Mouse (Mus musculus): ENCODE measurements around the gene Kcng4.

Kcng4 gene

GRCm38 (mm10) chr8:119639798-119640197 lies 4.3 kb upstream of the Kcng4 start:
- DNase-seq, result no peak

GRCm38 (mm10) chr8:119638261-119638660 lies 2.8 kb upstream of the Kcng4 start:
- no peak for DNase-seq

GRCm38 (mm10) chr8:119637381-119637780 lies 1.9 kb upstream of the Kcng4 start:
- no peak for DNase-seq

- DNase-seq, result no peak
Measured at GRCm38 (mm10) chr8:119636766-119637165, 1.3 kb upstream of the Kcng4 start.

GRCm38 (mm10) chr8:119635958-119636357 lies 478 bp upstream of the Kcng4 start:
- no peak for DNase-seq

DNA sequence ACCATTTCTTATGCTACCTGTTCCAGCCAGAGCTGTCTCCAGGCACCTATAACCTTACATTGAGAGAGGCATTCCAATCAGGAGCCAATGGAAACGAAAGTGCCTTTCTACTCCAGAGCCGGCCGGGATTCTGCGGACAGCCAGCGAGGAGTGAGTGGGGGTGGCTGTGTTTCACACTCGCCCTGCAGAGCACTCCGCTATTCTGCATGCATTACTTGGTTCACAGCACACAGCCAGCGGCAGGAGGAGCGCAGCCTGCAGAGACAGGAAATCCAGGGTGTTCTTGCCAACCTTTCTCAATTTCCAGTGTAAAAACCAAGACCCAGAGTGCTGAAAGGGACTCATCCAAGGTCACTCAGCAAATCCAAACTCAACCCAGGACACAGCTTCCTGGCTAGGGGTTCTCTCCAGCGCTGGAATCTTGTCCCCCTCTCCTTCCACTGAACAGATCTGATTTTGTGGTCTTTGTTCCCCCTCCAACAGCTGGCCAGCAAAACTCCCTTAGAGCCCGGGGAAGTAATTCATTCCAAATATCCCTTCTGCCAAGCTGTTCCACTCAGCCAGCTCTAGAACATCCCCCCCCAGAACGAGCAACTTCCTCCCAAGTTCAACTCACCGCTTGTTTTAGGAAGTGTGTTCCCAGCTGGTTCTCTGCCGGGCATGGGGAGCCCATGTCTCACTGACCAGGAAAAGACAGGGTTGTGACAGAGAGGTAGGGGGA lies 704 bp downstream of the Kcng4 start:
- DNase-seq, result no peak

DNA sequence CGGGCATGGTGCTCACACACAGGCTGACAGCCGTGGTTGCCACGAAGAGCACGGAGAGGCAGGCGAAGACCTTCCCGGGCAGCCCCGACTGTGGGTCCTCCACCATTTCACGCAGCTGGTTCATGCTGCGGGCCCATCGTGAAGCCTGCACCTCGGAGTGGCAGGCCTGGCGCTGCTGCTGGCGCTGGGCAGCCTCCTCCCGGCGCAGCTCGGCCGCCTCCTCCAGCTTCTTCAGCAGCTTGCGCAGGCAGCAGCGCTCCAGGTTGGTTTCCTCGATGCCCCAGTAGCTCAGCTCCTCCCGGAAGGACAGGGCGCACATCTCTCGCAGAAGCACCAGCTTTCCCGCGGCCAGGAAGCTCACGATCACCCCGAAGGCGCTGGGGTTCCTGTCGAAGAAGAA lies 2.6 kb downstream of the Kcng4 start:
- DNase-seq, result no peak

GRCm38 (mm10) chr8:119632246-119632645 lies 3.2 kb downstream of the Kcng4 start:
- DNase-seq, result no peak

- no peak for DNase-seq
Measured at GRCm38 (mm10) chr8:119630841-119631240, 4.6 kb downstream of the Kcng4 start.

DNA sequence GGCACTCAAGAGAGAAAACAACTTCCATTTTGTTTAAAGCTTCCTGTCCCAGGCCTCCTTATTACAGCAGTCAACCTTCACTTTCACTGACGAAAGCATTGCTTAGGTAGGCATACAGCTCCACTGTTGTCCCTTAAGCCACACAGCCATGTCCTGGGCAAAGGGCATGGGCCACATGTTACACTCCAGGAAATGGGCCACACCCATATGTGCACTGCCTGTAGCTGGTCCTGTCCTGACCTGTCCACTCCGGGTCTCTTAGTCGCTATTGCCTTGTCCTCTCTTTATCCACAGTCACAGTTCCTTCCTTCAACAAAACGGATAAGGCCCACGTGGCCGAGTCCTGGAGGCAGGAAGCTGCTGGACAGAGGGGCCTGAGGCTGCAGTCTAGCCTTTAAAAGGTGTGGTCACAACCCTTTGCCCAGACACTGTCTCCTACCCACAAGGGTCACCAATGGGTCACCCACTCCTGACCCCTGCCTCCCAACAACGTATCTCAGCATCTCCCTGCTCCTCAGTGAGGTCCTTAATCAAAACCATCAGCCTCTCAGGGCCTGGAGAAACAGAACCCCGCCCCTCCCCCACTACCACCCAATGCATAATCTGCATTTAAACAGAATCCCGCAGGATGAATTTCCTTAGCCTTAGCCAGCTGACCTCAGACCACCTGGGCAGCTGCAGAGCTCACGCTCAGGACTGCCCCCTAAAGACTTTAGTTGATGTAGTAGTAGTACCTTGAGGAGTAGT lies 7.7 kb downstream of the Kcng4 start:
- no peak for DNase-seq

GRCm38 (mm10) chr8:119627199-119627598 lies 8.3 kb downstream of the Kcng4 start:
- no peak for DNase-seq

GRCm38 (mm10) chr8:119625788-119626187 lies 9.7 kb downstream of the Kcng4 start:
- no peak for DNase-seq

DNA sequence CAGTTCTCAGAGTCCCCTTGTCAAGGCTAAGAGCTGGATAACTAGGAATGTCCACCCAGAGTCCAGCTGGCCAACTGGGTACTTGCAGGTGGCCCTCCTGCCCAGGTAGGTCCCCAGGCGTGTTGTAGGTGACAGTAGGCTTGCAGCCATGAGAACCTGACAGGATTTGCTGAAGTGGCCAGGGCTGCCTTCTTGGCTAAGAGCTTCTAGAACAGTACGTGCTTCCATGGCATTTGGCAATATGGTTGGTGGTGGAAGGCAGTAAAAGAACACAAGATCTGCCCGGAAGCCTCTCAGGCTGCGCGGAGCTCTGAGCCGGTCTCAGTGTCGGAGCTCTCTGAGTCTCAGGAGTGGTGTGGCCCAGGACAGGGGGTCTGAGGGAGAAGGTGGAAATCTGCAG lies 10.6 kb downstream of the Kcng4 start:
- no peak for DNase-seq

- DNase-seq, result no peak
Measured at GRCm38 (mm10) chr8:119623744-119624143, 11.7 kb downstream of the Kcng4 start.

GRCm38 (mm10) chr8:119623061-119623460 lies 12.4 kb downstream of the Kcng4 start:
- DNase-seq, result no peak

GRCm38 (mm10) chr8:119622555-119622954 lies 12.9 kb downstream of the Kcng4 start:
- no peak for DNase-seq

DNA sequence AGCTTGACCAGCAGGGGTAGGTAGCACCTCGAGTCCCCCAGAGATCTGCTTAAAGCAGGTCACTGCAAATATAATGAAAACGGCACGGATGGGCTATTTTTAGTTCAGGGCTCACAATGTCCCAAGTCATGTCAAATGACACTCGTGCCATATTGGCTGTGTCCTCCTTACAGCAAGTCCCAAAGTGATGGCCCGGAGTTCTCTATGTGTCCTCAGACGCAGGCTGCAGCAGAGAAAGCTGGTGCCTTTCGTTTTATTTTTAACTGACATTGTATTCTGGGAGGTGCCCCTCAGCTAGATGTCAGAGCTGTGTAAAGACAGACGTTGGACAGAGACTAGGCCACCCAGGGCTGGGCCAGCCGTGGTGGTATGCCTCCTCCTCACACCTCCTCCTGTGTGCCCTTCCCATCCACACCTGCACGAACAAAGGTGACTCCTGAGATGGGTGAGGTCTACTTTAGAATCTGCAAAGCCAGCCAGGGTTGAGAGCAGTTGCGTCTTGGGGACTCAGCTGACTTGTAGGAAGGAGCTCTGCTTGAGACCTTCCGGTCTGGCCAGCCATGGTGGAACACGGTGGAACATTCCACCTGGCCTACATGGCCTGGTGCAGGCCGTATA lies 14.5 kb downstream of the Kcng4 start:
- no peak for DNase-seq

GRCm38 (mm10) chr8:119620116-119620840 lies 15.2 kb downstream of the Kcng4 start:
- DNase-seq, result no peak

DNA sequence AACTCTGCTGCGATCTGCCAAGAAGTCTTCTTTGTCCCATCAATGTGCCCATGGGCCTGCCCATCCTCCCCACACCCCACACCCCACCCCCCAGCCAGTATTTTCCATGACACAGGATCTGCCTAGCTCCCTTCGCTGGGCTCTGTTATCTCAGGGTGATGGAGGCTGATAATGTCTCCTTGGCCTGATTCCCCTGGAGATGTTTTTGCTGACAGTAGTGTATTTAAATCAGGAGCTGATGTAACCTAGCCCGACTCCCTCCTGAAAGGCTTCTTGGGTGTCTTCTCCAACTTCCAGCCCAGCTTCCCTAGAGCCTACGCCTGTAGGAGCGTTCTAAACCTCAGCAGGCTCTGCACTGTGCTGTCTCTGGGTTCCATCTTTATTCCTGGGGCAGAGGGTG lies 16.6 kb downstream of the Kcng4 start:
- no peak for DNase-seq

DNA sequence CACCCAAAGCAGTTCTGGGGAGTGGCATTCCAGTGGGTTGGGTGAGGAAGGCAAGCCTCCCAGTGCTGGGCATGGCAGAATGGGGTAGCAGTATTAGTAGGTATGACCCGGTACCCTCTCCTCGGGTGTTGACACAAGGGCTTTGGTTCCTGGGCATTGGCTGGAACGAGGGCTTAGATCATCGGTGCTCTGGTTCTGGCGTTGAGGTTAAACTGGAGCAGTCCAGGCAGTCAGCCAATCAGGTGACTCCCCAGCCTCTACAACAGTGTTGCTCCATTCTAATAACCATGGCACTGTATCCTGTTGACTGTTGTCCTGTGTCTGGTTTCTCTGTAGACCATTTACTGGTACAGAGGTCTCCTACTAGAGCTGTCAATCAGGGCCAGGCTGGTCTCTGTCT lies 17.9 kb downstream of the Kcng4 start:
- no peak for DNase-seq

- no peak for DNase-seq
Measured at GRCm38 (mm10) chr8:119616811-119617210, 18.7 kb downstream of the Kcng4 start.

GRCm38 (mm10) chr8:119616358-119616757 lies 19.1 kb downstream of the Kcng4 start:
- no peak for DNase-seq

DNA sequence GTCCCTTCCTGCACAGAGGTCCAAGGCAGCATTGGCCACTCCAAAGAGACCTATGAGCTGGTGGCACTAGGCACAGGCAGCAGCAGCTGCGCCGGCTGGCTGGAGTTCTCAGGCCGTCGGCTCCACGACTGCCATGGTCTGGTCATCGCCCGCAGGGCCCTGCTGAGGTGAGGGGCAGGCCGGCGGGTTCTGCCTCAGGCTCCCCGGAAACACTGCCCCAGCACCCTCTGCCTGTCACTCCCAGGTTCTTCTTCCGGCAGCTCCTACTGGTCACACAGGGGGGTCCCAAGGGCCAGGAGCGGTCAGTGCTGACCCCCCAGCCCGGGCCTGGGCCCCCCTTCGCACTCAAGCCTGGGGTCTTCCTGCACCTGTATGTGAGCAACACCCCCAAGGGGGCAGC lies 20.4 kb downstream of the Kcng4 start:
- DNase-seq, result no peak
